Mouse (Mus musculus) bone marrow macrophage, adult 2 months (primary cell): ENCODE data around the gene Fam170b. TPM values are rescaled to one million over a fixed set of nuclear protein-coding genes. Genes with fewer than 3 reads are reported as not detected.

Source experiments
- H3K27ac ChIP-seq: 2 replicates; pipeline ENCODE4 v1.5.1; 2012; ENCODE audit warnings: low read depth, low read length; ENCODE audit not compliant: insufficient read depth
- H3K4me1 ChIP-seq: 2 replicates; pipeline ENCODE4 v1.6.1; 2012; ENCODE audit warnings: low read length; ENCODE audit not compliant: control insufficient read depth, insufficient read depth
- H3K4me3 ChIP-seq: 2 replicates; pipeline ENCODE4 v1.5.1; 2012; ENCODE audit warnings: mild to moderate bottlenecking, low read length, moderate library complexity; ENCODE audit not compliant: insufficient read depth
- CTCF ChIP-seq: IDR thresholded peaks from 2 replicates; pipeline ENCODE4 v1.5.1; 2012; ENCODE audit warnings: low read depth, mild to moderate bottlenecking, low read length, moderate library complexity
- POLR2A ChIP-seq: IDR thresholded peaks from 2 replicates; pipeline ENCODE4 v1.6.1; 2012; ENCODE audit warnings: mild to moderate bottlenecking, low read depth, low read length, borderline replicate concordance
- polyA plus RNA-seq: library from polyadenylated mRNA; stranded (reverse); fragments of >200 nt; gene quantifications from 2 replicates; pipeline ENCODE4 v1.2.4, GENCODE M21; 2012; ENCODE audit not compliant: missing spikeins, insufficient read depth, insufficient read length

The Fam170b gene
- not detected in 2 replicates for polyA plus RNA-seq

GRCm38 (mm10) chr14:32833847-32834246 is at the start of gene Fam170b:
Fam170b (plus strand) TSS chr14:32833962.
- H3K27ac ChIP-seq: no peak within 1 kb of the TSS
- peaks cover 3% of the 10 kb centered on the region; the same call in 1 of the 2 replicates for H3K4me1 ChIP-seq
- TF ChIP-seq POLR2A (no peak), CTCF (no peak)
- no peak within 1 kb of the TSS for H3K4me3 ChIP-seq

- peaks cover 59% of the 10 kb centered on the region for H3K4me1 ChIP-seq
- TF ChIP-seq CTCF (no peak), POLR2A (no peak)
- peak overlapping the region; percentile 92 for H3K27ac ChIP-seq
- H3K4me3 ChIP-seq: no peak overlapping the region
Measured at GRCm38 (mm10) chr14:32784130-32784747, 49.5 kb upstream of the Fam170b start.

GRCm38 (mm10) chr14:32784748-32785134 is 49.0 kb upstream of the Fam170b start:
- peak overlapping the region; percentile 92 for H3K27ac ChIP-seq

GRCm38 (mm10) chr14:32785556-32786130 is 48.1 kb upstream of the Fam170b start, which contains the start of gene Tmem273:
Tmem273 (plus strand) TSS chr14:32785963.
- peak within 1 kb of the TSS; percentile 73 for H3K4me3 ChIP-seq
- peak within 1 kb of the TSS; percentile 92 for H3K27ac ChIP-seq
- peaks cover 63% of the 10 kb centered on the region for H3K4me1 ChIP-seq
- TF ChIP-seq POLR2A (0 out of 2 replicates have a peak, but pooled peaks have one; percentile 11), CTCF (no peak)

More at GRCm38 (mm10) chr14:32784748-32785134, 49.0 kb upstream of the Fam170b start:
- TF ChIP-seq POLR2A (no peak), CTCF (no peak)
- H3K4me3 ChIP-seq: no peak overlapping the region
- H3K4me1 ChIP-seq: peaks cover 63% of the 10 kb centered on the region

DNA sequence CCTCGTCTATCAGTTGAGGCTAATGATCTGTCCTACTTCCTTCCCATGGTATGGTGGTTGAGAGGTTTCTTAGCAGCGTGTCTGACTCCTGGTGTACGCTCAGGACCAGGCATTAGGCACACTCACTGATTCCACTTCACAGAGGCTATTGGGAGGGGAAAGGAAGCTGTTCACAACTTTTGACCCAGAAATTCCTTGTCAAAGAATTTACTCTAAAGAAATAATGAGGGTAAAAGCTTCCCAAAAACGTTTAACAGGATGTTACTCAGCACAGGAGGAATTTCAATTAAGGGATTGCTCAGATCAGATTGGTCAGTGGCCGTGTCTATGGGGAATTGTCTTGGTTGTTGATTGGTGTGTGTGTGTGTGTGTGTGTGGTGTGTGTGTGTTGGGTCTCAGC is 46.1 kb upstream of the Fam170b start:
- peak overlapping the region; percentile 73 for H3K4me3 ChIP-seq
- no peak for TF ChIP-seq POLR2A
- TF ChIP-seq CTCF: no peak
- H3K4me1 ChIP-seq: peaks cover 51% of the 10 kb centered on the region
- peak overlapping the region; percentile 39 for H3K27ac ChIP-seq

- TF ChIP-seq CTCF: no peak
- no peak for TF ChIP-seq POLR2A
- H3K27ac ChIP-seq: no peak overlapping the region
- no peak overlapping the region for H3K4me3 ChIP-seq
- peaks cover 18% of the 10 kb centered on the region for H3K4me1 ChIP-seq
Measured at GRCm38 (mm10) chr14:32796375-32796774, 37.4 kb upstream of the Fam170b start.

DNA sequence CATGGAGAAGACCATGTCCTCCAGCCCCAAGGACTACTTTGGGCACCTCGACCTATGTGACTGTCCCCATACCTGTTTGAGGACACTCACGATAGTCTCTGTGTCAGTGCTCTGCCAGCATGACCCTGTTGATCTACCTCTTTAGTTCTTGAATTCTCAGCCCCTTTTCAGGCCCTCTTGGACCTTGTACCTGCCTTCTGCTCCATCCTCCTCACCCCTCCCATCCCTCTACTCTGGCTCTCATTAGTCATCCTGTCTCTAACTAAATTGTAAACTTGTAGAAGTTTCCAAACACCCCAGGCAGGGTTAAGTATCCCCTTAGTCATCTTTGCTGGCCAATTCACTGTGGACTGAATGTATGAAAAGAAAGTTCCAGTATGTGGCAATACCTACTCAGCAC is 36.0 kb upstream of the Fam170b start:
- H3K4me3 ChIP-seq: no peak overlapping the region
- TF ChIP-seq POLR2A (no peak), CTCF (no peak)
- H3K4me1 ChIP-seq: peaks cover 26% of the 10 kb centered on the region
- no peak overlapping the region for H3K27ac ChIP-seq

DNA sequence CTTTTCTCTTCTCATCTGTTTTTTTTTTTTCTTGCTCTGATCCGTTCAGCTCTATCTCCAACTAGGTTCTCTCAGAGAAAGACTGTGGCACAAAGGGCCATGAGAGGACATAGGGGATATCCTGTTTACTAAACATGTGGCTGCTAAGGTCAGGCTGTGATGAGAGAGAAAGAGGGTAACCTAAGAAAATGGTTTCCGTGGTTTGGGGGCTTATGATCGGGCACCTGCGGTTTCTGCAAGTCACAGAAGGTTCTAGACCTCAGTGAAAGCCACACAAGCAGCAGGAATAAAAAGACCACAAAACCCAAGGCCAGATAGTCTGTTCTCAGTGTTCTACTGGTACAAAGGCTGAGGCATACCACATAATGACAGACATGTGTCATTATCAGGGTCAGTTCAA is 35.4 kb upstream of the Fam170b start:
- TF ChIP-seq CTCF (no peak), POLR2A (no peak)
- Histone ChIP-seq H3K4me3 (no peak overlapping the region), H3K27ac (no peak overlapping the region), H3K4me1 (peaks cover 26% of the 10 kb centered on the region)

DNA sequence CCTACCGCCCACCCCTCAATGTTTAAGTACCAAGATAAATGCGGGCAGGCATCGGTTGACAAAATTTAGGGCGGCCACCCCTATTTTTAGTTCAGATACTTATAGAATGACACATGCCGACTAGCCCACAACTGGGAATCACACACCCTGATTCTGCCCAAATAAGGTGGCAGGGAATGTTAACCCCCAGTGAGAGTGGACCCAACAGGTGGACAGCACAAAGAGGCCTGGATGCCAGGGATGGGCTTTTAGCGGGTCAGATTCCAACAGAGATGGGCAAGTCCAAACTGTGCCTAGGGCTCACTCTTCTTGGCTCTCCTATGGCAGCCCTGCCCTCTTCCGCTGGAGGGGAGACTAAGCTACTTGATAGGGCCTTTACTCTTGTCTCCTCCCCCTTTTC is 33.7 kb upstream of the Fam170b start:
- Histone ChIP-seq H3K4me1 (peaks cover 26% of the 10 kb centered on the region), H3K27ac (no peak overlapping the region), H3K4me3 (no peak overlapping the region)
- TF ChIP-seq CTCF (no peak), POLR2A (no peak)

- no peak for TF ChIP-seq POLR2A
- TF ChIP-seq CTCF: no peak
- H3K27ac ChIP-seq: no peak overlapping the region
- peaks cover 26% of the 10 kb centered on the region for H3K4me1 ChIP-seq
- no peak overlapping the region for H3K4me3 ChIP-seq
Measured at GRCm38 (mm10) chr14:32801016-32801661, 32.6 kb upstream of the Fam170b start.
